Mouse (Mus musculus): ENCODE results near the gene Mark1.

Mark1 gene

GRCm38 (mm10) chr1:184999071-184999750 is at the start of gene Mark1:
Mark1 (minus strand) TSS chr1:184999570.
- no peak for DNase-seq

DNA sequence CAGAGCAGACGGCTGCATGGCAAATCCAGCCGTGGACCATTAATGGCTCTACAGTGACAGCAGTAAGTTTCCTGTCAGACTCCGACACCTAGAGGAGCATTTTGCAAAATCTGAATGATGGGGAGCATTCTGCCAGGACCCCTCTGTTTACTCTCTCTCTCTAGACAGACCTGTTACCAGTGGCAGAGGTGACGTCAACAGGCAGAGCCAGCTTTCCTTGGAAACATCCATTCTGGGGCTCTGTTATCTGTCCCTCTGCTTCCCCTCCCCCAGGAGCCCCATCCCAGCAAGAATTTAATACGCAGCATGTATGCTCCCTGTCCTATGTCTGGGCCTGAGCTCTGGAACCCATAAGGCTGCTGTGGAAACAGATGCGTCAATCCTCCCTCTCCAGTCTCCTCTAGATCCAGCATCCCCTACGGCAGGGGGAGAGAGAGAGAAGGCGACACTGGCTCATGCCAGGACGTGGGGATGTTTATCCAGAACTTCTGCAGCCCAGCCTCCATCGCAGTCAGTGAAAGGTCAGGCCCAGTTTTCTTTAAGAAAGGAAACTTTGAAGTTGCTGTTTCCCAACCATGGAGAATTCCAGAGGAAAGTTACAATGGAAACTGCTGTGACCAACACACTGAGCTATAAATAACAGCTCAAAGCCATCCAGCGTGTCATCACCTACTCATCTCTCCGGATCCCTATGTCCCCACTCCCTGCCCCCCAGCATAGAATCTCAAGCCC is 48.3 kb upstream of the Mark1 start:
- DNase-seq: no peak

- DNase-seq: no peak
These were observed 47.1 kb upstream of the Mark1 start for GRCm38 (mm10) chr1:185046513-185046912.

DNA sequence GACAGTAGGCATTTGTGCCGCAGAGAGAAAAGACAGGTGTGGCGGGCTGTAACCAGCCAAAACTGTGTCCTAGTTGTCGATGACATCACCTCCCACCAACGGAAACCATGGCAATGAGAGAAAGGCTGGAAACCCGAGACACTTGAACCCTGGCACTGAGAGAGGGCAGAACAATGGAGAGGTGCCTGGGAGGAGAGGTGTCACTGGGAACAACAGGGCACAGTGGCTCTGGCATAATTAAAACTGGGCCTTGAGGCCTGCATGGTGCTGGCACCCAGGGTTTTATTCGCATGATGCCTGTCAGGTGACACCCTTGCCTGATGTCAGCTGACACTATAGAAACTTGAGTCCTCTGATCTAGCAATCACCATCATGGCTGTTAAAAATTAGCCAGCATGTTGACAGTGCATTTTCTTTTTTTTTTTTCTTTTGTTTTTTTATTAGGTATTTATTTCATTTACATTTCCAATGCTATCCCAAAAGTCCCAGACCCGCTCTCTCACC is 38.9 kb upstream of the Mark1 start:
- DNase-seq: no peak

DNA sequence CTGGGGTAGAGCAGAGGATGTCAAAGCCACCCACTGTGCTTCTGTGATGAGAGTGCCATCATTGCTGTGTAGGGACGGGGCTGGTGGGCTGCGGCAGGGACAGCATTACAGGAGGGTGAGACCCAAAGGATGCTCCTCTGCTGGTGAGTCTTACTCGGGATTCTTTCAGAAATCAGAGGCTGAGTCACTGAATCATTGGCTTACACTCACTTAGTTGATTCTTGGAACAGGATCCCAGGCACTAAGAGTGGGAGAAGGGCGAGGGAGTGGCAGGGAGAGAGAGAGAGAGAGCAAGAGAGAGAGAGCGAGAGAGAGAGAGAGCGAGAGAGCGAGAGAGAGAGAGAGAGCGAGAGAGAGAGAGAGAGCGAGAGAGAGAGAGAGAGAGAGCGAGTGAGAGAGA is 31.2 kb upstream of the Mark1 start:
- no peak for DNase-seq

GRCm38 (mm10) chr1:185020429-185021168 is 21.2 kb upstream of the Mark1 start:
- DNase-seq: no peak

GRCm38 (mm10) chr1:185012566-185012965 is 13.2 kb upstream of the Mark1 start:
- DNase-seq: no peak

DNA sequence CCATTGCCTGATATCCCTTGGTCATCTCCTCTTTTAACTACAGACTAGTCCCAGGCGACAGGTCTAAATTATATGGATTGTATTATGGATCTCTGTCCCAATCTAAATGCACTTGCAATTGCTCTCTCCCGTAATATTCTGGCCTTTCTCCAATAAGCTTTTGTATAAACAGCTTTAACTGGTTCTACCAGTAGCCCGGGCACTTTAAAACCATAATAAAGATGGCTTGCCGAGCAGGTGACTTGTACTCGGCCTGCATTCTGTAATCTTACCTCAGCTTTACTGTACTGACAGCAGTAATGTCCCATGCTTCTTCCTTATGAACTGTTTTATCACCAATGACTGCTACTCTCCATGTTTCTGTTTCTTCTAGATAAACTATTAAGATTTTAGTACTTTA is 7.7 kb upstream of the Mark1 start:
- DNase-seq: no peak

GRCm38 (mm10) chr1:184999780-185000599 is 620 bp upstream of the Mark1 start:
- DNase-seq: peak; percentile 36

DNA sequence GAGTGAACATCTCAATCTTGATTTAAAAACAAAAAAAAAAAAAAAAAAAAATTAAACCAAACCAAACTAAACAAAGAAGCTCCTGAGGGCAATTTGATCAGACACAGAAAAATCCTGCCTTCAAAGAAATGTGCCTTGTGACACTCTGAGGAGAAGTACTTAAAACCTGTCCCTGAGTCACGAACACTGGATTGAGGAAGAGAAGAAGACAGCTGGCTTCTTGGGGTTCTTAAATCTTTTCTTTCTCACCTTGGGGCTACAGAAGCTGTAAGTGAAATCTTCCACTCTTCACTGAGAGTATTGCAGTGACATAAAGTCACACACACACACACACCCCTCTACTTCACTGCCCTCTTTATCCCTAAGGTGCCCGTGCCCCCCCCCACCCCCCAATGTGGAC is 739 bp downstream of the Mark1 start:
- no peak for DNase-seq

DNA sequence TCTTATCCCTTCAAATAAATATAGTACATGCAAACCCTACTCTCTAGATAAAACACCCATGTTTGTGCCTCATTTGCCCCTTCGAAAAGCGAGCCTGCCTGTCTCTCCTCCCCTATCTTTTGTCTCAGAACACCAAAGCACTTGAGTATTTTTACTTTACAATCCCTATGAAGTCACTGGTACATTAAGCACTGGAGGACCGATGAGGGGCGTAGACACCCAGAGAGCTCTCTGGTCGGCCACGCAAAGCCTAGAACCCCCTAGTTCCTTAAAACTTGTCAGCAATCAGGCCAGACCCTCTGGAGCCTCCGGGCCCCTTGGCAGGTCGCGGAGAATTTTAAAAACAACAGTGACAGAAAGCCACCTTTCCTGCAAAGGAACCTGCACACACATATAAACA is 1.2 kb downstream of the Mark1 start:
- DNase-seq: no peak

- no peak for DNase-seq
These were observed 1.9 kb downstream of the Mark1 start for GRCm38 (mm10) chr1:184997466-184997865.

DNA sequence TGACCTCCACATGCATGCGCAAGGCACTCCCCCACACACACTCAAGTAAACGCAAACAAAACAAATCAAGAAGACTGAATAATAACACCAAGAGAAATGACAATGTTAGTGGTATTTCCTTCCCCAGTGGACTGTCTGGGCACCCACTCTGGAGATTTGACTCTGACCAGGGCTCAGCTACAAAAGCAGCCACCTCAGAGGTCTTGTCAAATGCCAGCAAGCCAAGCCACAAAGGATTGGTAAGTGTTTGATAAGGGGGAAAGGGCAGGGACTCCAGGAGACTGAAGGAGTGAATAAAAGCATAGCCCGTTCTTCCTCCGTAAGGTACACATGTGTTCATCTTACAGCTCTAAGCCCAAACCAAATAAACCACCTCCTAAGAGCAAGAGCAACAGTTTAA is 4.0 kb downstream of the Mark1 start:
- no peak for DNase-seq

GRCm38 (mm10) chr1:184991191-184991590 is 8.2 kb downstream of the Mark1 start:
- DNase-seq: no peak

DNA sequence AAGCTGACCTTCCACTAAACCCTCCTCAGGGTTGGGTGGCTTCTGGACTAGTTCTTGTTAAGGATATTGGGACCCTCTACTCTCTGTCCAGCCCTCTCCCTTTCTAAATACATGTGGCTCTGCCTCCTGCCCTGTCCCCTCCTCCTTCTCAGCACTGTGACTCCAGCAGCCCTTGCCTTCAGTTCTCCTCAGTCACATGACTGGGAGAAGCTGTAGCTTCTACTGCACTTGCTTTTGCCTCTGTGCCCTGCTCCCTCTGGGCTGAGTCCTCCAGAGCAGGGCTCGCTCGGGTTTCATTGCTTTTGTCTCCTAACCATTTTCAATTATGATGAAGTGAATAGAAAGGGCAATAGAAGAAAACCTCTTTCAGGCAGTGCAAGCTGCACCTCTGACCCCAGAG is 12.6 kb downstream of the Mark1 start:
- no peak for DNase-seq

DNA sequence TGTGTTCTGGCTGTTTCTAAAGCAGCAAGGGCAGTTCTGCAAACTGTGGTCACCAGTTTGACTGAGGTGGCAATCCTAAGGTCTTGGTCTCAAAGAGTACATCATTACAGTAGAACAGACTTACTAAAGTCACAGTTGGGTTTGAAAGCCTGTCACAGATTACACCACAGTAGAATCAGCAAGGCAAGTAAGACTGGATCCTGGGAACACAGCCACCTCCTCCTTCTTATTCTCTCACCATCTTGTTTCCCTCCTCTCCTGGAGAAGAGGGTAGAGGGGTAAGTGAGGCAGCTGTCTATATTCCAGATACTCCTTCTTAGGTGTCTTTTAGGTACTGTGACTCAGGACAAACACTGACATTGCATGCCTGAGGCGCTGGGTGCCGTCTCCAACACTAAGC is 14.6 kb downstream of the Mark1 start:
- DNase-seq: no peak

DNA sequence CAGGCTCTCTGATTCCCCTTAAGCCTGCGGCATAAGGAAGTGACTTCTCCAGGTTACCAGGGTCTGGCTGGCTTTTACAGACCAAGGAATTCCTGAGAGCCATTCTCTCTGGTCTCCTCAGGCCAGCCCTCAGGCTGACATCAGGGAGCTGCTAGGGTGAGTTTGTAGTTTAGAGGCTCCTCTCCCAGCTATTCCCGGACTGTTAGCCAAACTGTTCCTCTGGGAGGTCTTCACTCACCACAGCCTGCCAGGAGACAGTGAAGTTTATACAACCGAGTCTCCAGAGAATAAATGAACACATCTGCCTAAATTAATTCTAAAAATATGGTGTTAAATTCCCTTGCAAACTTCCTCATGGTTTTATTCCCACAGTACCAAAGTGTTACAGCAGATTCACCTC is 15.6 kb downstream of the Mark1 start:
- no peak for DNase-seq

DNA sequence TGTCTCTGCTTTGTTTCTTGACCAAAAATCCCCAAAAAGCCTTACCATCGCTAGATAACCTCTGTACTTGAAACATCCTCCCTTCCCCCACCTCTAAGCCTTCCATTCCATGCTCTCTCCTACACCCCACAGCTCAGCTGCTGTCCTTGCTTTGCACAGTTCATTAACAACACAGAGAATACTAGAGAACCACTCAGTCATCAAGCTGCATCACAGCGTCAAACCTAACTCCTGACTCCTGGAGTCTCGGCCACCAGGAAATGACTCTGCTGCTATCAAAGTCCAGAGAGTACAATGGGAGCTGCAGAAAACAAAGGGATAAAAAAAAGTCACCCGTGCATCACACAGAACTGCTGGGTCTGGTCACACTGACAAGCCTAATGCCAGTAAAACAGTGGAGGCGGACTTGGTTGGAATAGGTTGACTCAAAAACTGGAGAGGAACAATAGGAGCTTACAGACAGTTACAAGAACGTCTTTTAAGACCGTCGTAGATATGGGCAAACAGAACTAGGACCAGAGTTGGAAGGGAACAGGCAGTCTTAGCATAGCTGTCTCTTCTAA is 27.1 kb downstream of the Mark1 start:
- no peak for DNase-seq

DNA sequence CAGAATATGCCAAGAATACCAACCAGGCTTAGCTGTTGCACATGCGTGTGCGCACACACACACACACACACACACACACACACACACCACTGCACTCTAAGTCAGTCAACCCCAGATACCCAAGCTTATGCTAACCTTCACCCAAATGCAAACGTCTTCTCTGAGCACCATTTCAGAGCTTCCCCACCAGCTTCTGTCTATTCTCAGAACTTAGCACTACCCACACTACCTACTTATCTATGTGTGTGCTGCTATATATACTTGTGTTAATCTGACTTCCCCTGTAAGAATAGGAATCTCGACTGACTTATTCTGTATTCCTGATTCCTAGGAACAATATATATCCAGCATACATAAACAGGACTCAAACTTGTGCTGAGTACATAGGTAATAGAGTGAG is 30.0 kb downstream of the Mark1 start:
- DNase-seq: no peak

GRCm38 (mm10) chr1:184965682-184966360 is 33.5 kb downstream of the Mark1 start:
- DNase-seq: peak; percentile 50

GRCm38 (mm10) chr1:184963121-184963693 is 36.2 kb downstream of the Mark1 start:
- peak; percentile 20 for DNase-seq

DNA sequence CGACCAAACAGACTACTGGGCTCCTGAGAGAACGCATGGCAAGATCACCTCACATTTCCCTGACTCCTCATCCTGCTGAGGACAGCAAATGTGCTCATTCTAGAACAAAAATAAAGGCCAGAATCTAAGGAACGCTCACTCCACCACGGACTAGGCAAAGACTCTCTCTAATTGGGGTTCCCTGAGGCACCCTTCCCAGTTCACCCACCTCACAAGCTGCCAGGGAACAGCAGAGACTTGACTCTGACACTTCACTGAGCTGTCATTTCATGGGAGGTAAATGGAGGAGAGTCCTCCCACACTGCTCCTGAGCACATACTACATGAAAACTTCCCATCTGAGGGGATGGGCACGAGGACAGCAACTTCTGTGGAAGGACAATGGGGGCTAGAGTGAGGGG is 37.5 kb downstream of the Mark1 start:
- DNase-seq: no peak

All from liver (tissue).